Mouse (Mus musculus) cerebellum, adult 2 months (tissue): ENCODE measurements around the gene Tmem208. TPM values are rescaled to one million over a fixed set of nuclear protein-coding genes. Genes with fewer than 3 reads are reported as not detected.
"Not testable (repeated sequence)": the region's sequence is repeated elsewhere in the genome, so short reads cannot be mapped to it uniquely, and the experiment has no call there.

Experiments
- DNase-seq, 2 experiments: peaks; one replicate each; pipeline ENCODE4 v3.0.0; 2021
- H3K27ac ChIP-seq: fragments of 200-500 bp; 2 replicates; pipeline ENCODE4 v1.5.1; 2012; ENCODE audit warnings: low read length, control low read depth, inconsistent platforms; ENCODE audit not compliant: insufficient read depth
- H3K27me3 ChIP-seq: fragments of 200-500 bp; 2 replicates; pipeline ENCODE4 v1.6.1; 2012; ENCODE audit warnings: inconsistent platforms, mild to moderate bottlenecking, low read length, moderate library complexity; ENCODE audit not compliant: control insufficient read depth, insufficient read depth
- H3K4me1 ChIP-seq: fragments of 200-500 bp; 2 replicates; pipeline ENCODE4 v1.6.1; 2011; ENCODE audit warnings: low read length; ENCODE audit not compliant: control insufficient read depth, insufficient read depth
- H3K4me3 ChIP-seq: fragments of 200-500 bp; replicated peaks from 2 replicates; pipeline ENCODE3; 2011; ENCODE audit warnings: mild to moderate bottlenecking, low read depth, low read length, control low read depth; ENCODE audit not compliant: insufficient read depth
- CTCF ChIP-seq: fragments of 200-500 bp; IDR thresholded peaks from 2 replicates; pipeline ENCODE4 v1.5.1; 2011; ENCODE audit warnings: low read depth, mild to moderate bottlenecking, control low read depth, low read length, moderate library complexity, borderline replicate concordance; ENCODE audit not compliant: insufficient read depth
- POLR2A ChIP-seq: fragments of 200-500 bp; IDR thresholded peaks from 2 replicates; pipeline ENCODE4 v1.6.1; 2011; ENCODE audit warnings: low read length, control low read depth, borderline replicate concordance; ENCODE audit not compliant: insufficient read depth
- WGBS: fragments of 180-500 bp; shearing (Covaris S2); methylation state at CpG from one replicate; pipeline ENCODE4 v1.1.7; 2018; 5-methylcytosine and 5-hydroxymethylcytosine counted together
- polyA plus RNA-seq: library from polyadenylated mRNA; depleted of rRNA; stranded (reverse); fragments of >200 nt; gene quantifications from 2 replicates; pipeline ENCODE4 v1.2.3, GENCODE M21; 2012

The Tmem208 gene
- polyA plus RNA-seq, 1 experiment, result 106 TPM

DNA sequence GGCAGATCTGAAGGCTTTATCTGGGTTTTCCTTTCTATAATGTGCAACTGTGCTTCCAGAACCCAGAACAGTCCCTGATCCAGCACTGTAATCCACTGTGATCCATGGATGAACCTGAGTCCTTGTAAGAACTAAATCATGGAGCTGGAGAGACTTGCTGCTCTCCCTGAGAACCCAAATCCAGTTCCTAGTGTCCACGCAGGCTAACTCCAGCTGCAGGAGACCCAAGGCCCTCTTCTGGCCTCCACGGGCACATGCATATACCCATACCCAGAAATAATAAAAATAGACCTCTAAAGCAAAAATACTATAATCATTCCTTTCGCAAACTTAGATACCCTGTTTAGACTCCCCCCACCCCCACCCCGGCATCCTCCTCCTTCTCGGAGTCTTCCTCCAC is 37.9 kb upstream of the Tmem208 start:
- Histone ChIP-seq H3K4me1 (peaks cover 17% of the 10 kb centered on the region), H3K4me3 (no peak overlapping the region), H3K27me3 (no peaks in the 10 kb centered on the region), H3K27ac (no peak overlapping the region)
- TF ChIP-seq CTCF (no peak), POLR2A (no peak)
- 73% methylated on average over 5 of the region's 5 CpGs for WGBS
- no peak for DNase-seq

DNA sequence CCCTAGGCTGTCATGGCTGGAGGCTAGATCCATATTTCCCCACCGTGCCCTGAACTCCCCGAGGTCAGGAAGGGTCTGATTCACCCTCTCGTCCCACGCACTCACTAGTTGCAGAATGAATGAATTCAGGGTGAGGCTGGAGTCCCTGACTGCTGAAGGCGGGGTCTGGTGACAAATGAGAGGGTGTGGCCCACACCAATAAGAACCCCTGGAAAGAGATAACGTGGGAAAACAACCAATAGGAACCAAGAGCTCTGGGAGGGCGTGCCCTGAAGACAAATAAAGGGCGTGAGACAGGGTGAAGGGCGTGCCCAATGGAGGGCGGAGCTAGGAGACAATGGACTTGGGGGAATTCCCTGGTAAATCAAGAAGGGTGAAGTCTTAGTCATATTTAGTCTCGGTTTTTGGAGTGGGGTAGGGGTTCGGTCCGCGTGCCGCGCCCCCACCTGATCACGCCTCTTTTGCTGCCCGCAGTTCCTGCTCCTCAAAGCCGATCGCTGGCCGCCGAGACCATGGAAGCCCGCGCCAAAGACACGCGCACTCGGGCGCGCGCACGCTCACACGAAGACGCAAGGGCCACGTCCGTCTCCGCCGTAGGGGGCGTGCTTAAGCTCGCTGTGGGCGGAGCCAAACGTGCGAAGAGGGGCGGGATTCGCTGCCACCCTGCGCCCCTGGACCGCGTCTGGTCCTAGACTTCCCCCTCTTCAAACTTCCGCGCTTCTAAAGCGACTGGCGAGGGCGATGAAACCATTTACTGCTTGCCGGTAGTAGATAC is 37.0 kb upstream of the Tmem208 start:
- Histone ChIP-seq H3K4me1 (peaks cover 23% of the 10 kb centered on the region), H3K27me3 (no peaks in the 10 kb centered on the region), H3K27ac (peak overlapping the region; percentile 55), H3K4me3 (peak overlapping the region; percentile 69)
- TF ChIP-seq POLR2A (peak; percentile 71), CTCF (no peak)
- under 1% methylated on average over 53 of the region's 53 CpGs for WGBS
- peak; percentile 94 to 97 for DNase-seq

DNA sequence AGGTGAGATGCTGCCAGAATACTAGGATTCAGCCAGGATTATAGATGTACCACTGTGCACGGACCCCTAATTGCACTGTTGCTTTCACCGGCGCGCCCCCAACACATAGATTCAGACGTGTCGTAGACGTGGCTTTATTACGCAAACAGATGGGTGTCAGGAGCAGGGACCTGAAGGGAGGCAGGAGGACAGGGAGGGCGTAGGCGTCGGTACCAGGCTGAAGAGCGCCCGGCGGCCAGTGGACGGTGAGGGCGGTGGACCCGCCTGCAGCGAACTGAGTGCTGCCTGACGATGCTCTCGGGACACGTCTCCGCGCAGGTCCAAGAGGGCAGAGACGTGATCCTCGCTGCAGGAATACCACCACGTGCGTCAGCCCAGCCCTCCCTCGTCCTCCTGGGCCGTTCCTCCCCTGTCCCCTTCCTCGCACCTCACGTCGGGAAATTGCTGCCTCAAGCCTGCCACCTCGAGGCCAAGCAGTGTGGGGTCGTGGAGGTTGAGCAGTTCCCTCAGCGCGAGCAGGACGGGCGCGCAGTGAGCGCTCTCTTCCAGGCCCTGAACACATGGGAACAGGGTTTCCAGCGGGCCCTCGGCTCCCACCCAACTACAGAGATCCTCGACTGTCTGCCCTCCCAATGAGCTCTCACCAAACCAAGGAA is 36.2 kb upstream of the Tmem208 start, which contains the start of gene 4931428F04Rik:
4931428F04Rik (minus strand) TSS at position 60 of the 656 bp plus-strand sequence.
- TF ChIP-seq CTCF, result peak; percentile 60; the same call in 1 of the 2 replicates
- TF ChIP-seq POLR2A, result no peak
- H3K27me3 ChIP-seq, result no peaks in the 10 kb centered on the region
- DNase-seq, result peak; percentile 73 to 76
- peaks cover 24% of the 10 kb centered on the region for H3K4me1 ChIP-seq
- 1% methylated on average over 43 of the region's 43 CpGs for WGBS
- H3K4me3 ChIP-seq, result peak within 1 kb of the TSS; percentile 69
- peak within 1 kb of the TSS; percentile 55 for H3K27ac ChIP-seq

DNA sequence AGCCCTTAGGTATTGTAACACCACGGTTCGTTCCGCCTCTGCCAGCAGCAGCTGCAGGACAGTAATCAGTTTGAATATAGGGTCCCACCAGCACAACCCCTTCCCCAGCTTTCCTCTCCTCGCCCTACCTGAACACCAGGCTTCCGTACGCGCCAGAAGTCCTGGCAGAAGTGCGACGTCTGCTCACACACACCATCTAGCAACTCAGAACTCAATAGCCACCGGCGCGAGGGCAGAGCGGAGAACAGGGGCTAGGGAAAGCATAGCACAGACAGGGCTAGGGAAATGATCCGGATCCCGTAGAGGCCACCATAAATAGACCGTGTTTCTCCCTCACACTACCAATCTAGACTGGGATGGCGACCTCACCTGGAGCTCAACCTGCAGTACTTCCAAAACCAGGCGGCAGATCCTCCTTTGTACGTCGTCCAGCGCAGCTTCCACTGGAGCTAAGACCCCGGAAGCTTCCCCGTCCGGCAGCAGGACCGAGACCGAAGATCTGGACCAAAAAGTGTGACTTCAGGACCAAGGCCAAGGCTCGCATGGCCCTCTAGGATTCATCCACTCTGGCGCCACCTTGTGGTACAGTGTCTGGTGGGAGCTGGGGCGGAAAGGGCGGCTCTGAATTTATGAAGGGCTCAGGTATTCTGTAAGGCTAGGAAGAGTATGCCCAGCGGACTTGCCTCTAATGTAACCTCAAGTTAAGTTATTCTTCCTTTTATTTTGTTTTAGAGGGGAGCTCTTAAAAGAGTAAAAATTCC is 35.4 kb upstream of the Tmem208 start:
- peak overlapping the region; percentile 69 for H3K4me3 ChIP-seq
- WGBS, result 8% methylated on average over 31 of the region's 31 CpGs
- H3K27ac ChIP-seq, result no peak overlapping the region
- no peak for TF ChIP-seq POLR2A
- TF ChIP-seq CTCF, result peak; percentile 81
- peaks cover 31% of the 10 kb centered on the region for H3K4me1 ChIP-seq
- DNase-seq, result peak; percentile 85 to 90
- H3K27me3 ChIP-seq, result no peaks in the 10 kb centered on the region

DNA sequence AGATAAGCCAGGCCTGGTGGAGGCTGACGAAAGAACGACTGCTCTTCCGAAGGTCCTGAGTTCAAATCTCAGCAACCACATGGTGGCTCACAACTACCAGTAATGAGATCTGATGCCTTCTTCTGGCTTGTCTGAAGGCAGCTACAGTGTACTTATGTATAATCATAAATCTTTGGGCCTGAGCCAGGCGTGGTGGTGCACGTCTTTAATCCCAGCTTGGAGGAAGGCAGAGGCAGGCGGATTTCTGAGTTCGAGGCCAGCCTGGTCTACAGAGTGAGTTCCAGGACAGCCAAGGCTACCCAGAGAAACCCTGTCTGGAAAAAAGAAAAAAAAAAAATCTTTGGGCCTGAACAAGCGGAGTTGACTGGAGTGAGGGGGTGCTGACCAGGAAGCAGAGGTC is 34.8 kb upstream of the Tmem208 start:
- H3K4me3 ChIP-seq, DNase-seq, H3K27ac ChIP-seq, H3K27me3 ChIP-seq: not testable (repeated sequence)
- 76% methylated on average over 8 of the region's 8 CpGs for WGBS
- peaks cover 34% of the 10 kb centered on the region for H3K4me1 ChIP-seq

DNA sequence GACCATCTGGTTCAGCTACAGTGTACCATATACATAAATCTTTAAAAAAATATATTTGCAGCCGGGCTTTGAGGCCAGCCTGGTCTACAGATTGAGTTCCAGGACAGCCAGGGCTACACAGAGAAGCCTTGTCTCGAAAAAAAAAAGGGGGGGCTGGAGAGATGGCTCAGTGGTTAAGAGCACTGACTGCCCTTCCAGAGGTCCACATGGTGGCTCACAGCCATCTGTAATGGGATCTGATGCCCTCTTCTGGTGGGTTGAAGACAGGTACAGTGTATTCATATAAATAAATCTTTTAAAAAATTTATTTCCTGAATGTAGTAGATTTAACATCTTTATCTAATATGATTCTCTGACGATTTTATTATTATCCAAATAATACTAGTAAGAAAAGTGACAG is 34.4 kb upstream of the Tmem208 start:
- not testable (repeated sequence) for H3K27me3 ChIP-seq, H3K27ac ChIP-seq, H3K4me3 ChIP-seq, DNase-seq
- WGBS, result 70% methylated on average over 3 of the region's 3 CpGs
- peaks cover 34% of the 10 kb centered on the region for H3K4me1 ChIP-seq

DNA sequence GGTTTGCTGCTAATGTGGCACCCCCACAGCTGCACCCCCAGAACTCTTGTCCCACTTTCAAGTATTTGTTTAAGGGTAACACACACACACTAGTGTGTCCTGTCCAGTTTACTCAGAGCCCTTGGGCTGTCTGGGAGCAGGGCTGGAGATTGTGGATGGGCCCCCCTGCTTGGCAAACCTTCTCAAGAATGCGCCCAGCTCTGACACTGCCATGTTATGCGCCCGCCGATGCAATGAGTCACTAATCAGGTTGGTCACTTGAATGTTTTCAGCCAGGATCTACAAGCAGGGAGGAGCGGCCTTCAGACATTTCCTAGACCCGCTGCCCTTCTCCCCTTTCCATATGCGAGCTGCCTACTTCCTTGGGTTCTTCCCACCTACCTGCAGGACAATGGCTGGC is 33.7 kb upstream of the Tmem208 start:
- Histone ChIP-seq H3K27ac (peak overlapping the region; percentile 78), H3K4me3 (peak overlapping the region; percentile 45), H3K4me1 (peaks cover 34% of the 10 kb centered on the region), H3K27me3 (no peaks in the 10 kb centered on the region)
- DNase-seq, result peak; percentile 55 to 62
- 50% methylated on average over 7 of the region's 7 CpGs for WGBS
- TF ChIP-seq CTCF (no peak), POLR2A (no peak)
